Mouse (Mus musculus): Measurements from ENCODE around the gene Nlrc4. TPM values are rescaled to one million over a fixed set of nuclear protein-coding genes. Genes with fewer than 3 reads are reported as not detected.
"Not testable (repeated sequence)": the region's sequence is repeated elsewhere in the genome, so short reads cannot be mapped to it uniquely, and the experiment has no call there.

The Nlrc4 gene
- polyA plus RNA-seq (2015; fragmentation: Nextera tagmentation; extraction: Ambion mirVana), result 0.31 and 0.34 TPM in 2 replicates

GRCm38 (mm10) chr17:74458711-74459408, at the start of gene Nlrc4:
TSS of gene Nlrc4 (minus strand) at chr17:74459142.
- 59% methylated on average over 8 of the region's 8 CpGs for WGBS
- H3K27ac ChIP-seq, result no peak within 1 kb of the TSS
- H3K9me3 ChIP-seq, result no peaks in the 10 kb centered on the region
- no peak for ATAC-seq (ENCODE audit: insufficient number of reproducible peaks, low FRiP score, low TSS enrichment, low read depth)
- H3K4me1 ChIP-seq, result no peaks in the 10 kb centered on the region
- H3K27me3 ChIP-seq, result no peaks in the 10 kb centered on the region
- H3K4me3 ChIP-seq, result no peak within 1 kb of the TSS
- no peak within 1 kb of the TSS for H3K9ac ChIP-seq
- H3K36me3 ChIP-seq, result no peaks in the 10 kb centered on the region
- H3K4me2 ChIP-seq, result no peak within 1 kb of the TSS

DNA sequence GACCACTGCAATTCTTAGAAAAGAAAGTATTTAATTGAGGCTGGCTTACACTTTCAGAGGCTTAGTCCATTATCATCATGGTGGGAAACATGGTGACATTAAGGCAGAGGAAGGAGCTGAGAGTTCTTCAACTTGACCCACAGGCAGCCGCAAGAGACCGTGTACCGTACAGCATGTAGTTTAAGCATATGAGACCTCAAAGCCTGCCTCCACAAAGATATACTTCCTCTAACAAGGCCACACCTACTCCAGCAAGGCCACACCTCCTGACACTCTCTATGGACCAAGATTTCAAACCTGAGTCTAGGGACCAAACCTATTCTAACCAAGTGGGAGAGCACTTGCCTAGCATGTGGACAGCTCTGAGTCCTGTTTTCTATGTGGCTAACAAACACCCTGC, 49.7 kb upstream of the Nlrc4 start:
- no peak overlapping the region for H3K9ac ChIP-seq
- no peaks in the 10 kb centered on the region for H3K4me1 ChIP-seq
- H3K4me2 ChIP-seq, result no peak overlapping the region
- no peaks in the 10 kb centered on the region for H3K27me3 ChIP-seq
- no peak overlapping the region for H3K4me3 ChIP-seq
- H3K9me3 ChIP-seq, result no peaks in the 10 kb centered on the region
- ATAC-seq (ENCODE audit: insufficient number of reproducible peaks, low FRiP score, low TSS enrichment, low read depth), result no peak
- no peak overlapping the region for H3K27ac ChIP-seq
- H3K36me3 ChIP-seq, result no peaks in the 10 kb centered on the region
- WGBS, result 88% methylated on average over 3 of the region's 3 CpGs

DNA sequence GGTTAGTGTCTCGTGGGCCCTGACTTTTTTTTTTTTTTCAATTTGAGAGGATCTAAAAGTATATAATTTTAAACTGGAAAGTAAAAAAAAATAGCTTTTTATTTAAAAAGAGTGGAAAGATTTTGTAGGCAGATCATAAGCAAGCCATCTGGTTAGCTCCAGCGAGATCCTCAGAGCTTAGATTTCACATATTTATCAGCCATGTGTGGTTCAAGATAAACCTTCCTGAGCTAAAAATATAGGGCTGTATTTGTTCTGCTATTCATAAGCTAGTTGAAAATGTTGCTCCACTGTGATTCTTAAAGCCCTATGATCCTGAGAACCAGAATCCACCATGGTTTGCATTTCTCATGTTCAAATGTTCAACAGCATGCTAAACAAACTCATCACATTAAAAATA, 49.0 kb upstream of the Nlrc4 start:
- Histone ChIP-seq H3K9me3 (no peaks in the 10 kb centered on the region), H3K27ac (no peak overlapping the region), H3K36me3 (no peaks in the 10 kb centered on the region), H3K9ac (no peak overlapping the region), H3K4me2 (no peak overlapping the region), H3K4me3 (no peak overlapping the region), H3K4me1 (no peaks in the 10 kb centered on the region), H3K27me3 (no peaks in the 10 kb centered on the region)
- WGBS, result 70% methylated on average over 2 of the region's 2 CpGs
- no peak for ATAC-seq (ENCODE audit: insufficient number of reproducible peaks, low FRiP score, low TSS enrichment, low read depth)

GRCm38 (mm10) chr17:74501085-74501484, 42.1 kb upstream of the Nlrc4 start:
- Histone ChIP-seq H3K4me2 (no peak overlapping the region), H3K4me3 (no peak overlapping the region), H3K9me3 (no peaks in the 10 kb centered on the region), H3K27me3 (no peaks in the 10 kb centered on the region), H3K36me3 (peaks cover 30% of the 10 kb centered on the region), H3K27ac (no peak overlapping the region), H3K4me1 (no peaks in the 10 kb centered on the region), H3K9ac (no peak overlapping the region)
- no peak for ATAC-seq (ENCODE audit: insufficient number of reproducible peaks, low FRiP score, low TSS enrichment, low read depth)

- H3K4me2 ChIP-seq, result no peak overlapping the region
- H3K36me3 ChIP-seq, result peaks cover 38% of the 10 kb centered on the region
- H3K9ac ChIP-seq, result no peak overlapping the region
- no peak overlapping the region for H3K4me3 ChIP-seq
- H3K4me1 ChIP-seq, result no peaks in the 10 kb centered on the region
- no peaks in the 10 kb centered on the region for H3K27me3 ChIP-seq
- H3K27ac ChIP-seq, result no peak overlapping the region
- H3K9me3 ChIP-seq, result no peaks in the 10 kb centered on the region
- ATAC-seq (ENCODE audit: insufficient number of reproducible peaks, low FRiP score, low TSS enrichment, low read depth), result no peak
- WGBS, result 87% methylated on average over 4 of the region's 4 CpGs
These were observed 41.3 kb upstream of the Nlrc4 start for GRCm38 (mm10) chr17:74500204-74500603.

DNA sequence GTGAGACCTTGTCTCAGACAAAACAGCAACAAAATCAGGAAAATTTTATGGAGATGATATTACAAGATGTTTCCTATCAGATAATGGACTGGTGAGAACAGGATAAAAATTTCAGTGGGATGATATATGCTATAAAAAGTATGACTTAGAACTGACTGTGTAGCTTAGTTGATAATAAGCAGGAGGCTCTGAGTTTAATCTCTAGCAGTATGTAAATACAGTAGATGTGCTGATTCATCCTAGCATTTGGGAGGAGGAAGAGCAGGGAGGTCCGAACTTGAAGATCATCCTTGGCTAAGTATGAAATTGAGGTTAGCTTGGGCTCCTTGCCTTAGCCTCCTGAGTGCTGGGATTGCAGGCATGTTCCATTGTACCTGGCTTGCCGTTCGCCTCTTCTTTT, 32.6 kb upstream of the Nlrc4 start:
- 96% methylated on average over 3 of the region's 3 CpGs for WGBS
- no peak for ATAC-seq (ENCODE audit: insufficient number of reproducible peaks, low FRiP score, low TSS enrichment, low read depth)
- Histone ChIP-seq H3K36me3 (peaks cover 38% of the 10 kb centered on the region), H3K4me3 (no peak overlapping the region), H3K9me3 (no peaks in the 10 kb centered on the region), H3K27me3 (no peaks in the 10 kb centered on the region), H3K27ac (no peak overlapping the region), H3K4me2 (no peak overlapping the region), H3K4me1 (no peaks in the 10 kb centered on the region), H3K9ac (no peak overlapping the region)

GRCm38 (mm10) chr17:74489901-74490220, 30.9 kb upstream of the Nlrc4 start:
- under 1% methylated on average over 12 of the region's 12 CpGs for WGBS
- H3K27ac ChIP-seq, result peak overlapping the region; percentile 89
- H3K4me1 ChIP-seq, result no peaks in the 10 kb centered on the region
- ATAC-seq (ENCODE audit: insufficient number of reproducible peaks, low FRiP score, low TSS enrichment, low read depth), result peak; percentile 45; the same call in 1 of the 2 replicates
- H3K9ac ChIP-seq, result peak overlapping the region; percentile 93
- H3K27me3 ChIP-seq, result no peaks in the 10 kb centered on the region
- no peaks in the 10 kb centered on the region for H3K9me3 ChIP-seq
- peaks cover 25% of the 10 kb centered on the region for H3K36me3 ChIP-seq
- H3K4me3 ChIP-seq, result peak overlapping the region; percentile 97
- peak overlapping the region; percentile 53 for H3K4me2 ChIP-seq

DNA sequence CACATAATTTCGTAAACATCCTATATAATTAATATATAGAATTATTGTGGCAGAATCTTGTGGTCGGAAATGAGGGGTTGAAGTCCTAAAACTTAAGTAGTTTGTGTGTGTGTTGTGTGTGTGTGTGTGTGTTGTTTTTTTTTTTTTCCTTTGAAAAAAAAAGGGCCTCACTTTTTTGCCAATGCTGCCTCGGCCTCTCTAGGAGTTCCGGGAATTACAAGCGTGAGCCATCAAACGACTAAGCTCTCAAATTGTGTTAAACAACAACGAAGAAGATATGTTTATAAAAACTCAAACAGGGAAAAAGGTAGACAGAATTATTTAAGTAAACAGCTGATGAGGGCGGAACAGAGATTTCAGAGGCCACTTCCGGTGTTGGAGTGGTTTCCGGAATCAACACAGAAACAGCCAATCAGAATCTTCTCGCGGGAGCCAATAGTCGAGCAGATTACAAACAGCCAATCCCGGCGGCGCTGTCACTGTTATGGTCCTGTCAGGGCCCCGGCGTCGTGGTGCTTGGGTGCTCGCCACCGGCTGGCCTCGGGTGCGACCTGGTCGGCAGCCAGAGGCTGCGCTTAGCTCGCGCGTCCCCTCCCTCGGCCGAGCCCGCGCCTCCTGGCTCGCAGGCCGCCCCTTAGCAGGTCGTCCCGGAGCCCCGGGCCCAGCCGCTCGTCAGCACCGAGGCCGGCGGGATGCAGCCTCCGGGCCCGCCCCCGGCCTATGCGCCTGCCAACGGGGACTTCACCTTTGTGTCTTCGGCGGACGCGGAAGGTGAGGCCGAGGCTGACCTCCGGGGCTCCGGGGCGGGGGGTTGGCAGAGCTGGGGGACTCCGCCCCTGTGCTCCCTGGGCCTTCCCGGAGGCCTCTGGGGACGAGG, 30.3 kb upstream of the Nlrc4 start, which contains the start of gene Yipf4:
Gene Yipf4, plus strand, starts transcription at position 470 of the 877 bp plus-strand sequence.
- H3K9ac ChIP-seq, result peak within 1 kb of the TSS; percentile 93
- H3K27me3 ChIP-seq, result no peaks in the 10 kb centered on the region
- peak within 1 kb of the TSS; percentile 97 for H3K4me3 ChIP-seq
- no peaks in the 10 kb centered on the region for H3K9me3 ChIP-seq
- WGBS, result 5% methylated on average over 57 of the region's 58 CpGs
- peak; percentile 95 for ATAC-seq (ENCODE audit: insufficient number of reproducible peaks, low FRiP score, low TSS enrichment, low read depth)
- H3K4me2 ChIP-seq, result peak within 1 kb of the TSS; percentile 53
- H3K27ac ChIP-seq, result peak within 1 kb of the TSS; percentile 89
- H3K4me1 ChIP-seq, result no peaks in the 10 kb centered on the region
- H3K36me3 ChIP-seq, result peaks cover 19% of the 10 kb centered on the region

GRCm38 (mm10) chr17:74480361-74481069, 21.6 kb upstream of the Nlrc4 start:
- H3K9ac ChIP-seq, result no peak overlapping the region
- no peaks in the 10 kb centered on the region for H3K27me3 ChIP-seq
- H3K9me3 ChIP-seq, result no peaks in the 10 kb centered on the region
- no peaks in the 10 kb centered on the region for H3K36me3 ChIP-seq
- no peak overlapping the region for H3K4me2 ChIP-seq
- WGBS, result 86% methylated on average over 14 of the region's 14 CpGs
- H3K4me3 ChIP-seq, result no peak overlapping the region
- no peak for ATAC-seq (ENCODE audit: insufficient number of reproducible peaks, low FRiP score, low TSS enrichment, low read depth)
- H3K4me1 ChIP-seq, result no peaks in the 10 kb centered on the region
- H3K27ac ChIP-seq, result no peak overlapping the region

- not testable (repeated sequence) for H3K4me3 ChIP-seq; H3K27me3 ChIP-seq; ATAC-seq (ENCODE audit: insufficient number of reproducible peaks, low FRiP score, low TSS enrichment, low read depth); H3K9me3 ChIP-seq; H3K4me2 ChIP-seq; H3K9ac ChIP-seq; H3K36me3 ChIP-seq; H3K27ac ChIP-seq; H3K4me1 ChIP-seq
- whole genome bisulfite sequencing, result 82% methylated on average over 6 of the region's 6 CpGs
These were observed 11.2 kb upstream of the Nlrc4 start for GRCm38 (mm10) chr17:74470133-74470532.

GRCm38 (mm10) chr17:74467981-74468380, 9.0 kb upstream of the Nlrc4 start:
- H3K36me3 ChIP-seq; H3K4me3 ChIP-seq; H3K9me3 ChIP-seq; ATAC-seq (ENCODE audit: insufficient number of reproducible peaks, low FRiP score, low TSS enrichment, low read depth); H3K9ac ChIP-seq; H3K4me2 ChIP-seq; H3K27ac ChIP-seq; H3K27me3 ChIP-seq; H3K4me1 ChIP-seq: not testable (repeated sequence)
- 82% methylated on average over 2 of the region's 2 CpGs for WGBS

- Histone ChIP-seq H3K4me3 (no peak overlapping the region), H3K4me1 (no peaks in the 10 kb centered on the region), H3K27ac (no peak overlapping the region), H3K9ac (no peak overlapping the region), H3K27me3 (no peaks in the 10 kb centered on the region), H3K9me3 (no peaks in the 10 kb centered on the region), H3K36me3 (no peaks in the 10 kb centered on the region), H3K4me2 (no peak overlapping the region)
- ATAC-seq (ENCODE audit: insufficient number of reproducible peaks, low FRiP score, low TSS enrichment, low read depth), result no peak
These were observed 4.6 kb upstream of the Nlrc4 start for GRCm38 (mm10) chr17:74463510-74463909.

Data from limb, embryonic 15.5 days (tissue).